Mouse (Mus musculus): ENCODE data around the gene Usp9y. TPM values are rescaled to one million over a fixed set of nuclear protein-coding genes. Genes with fewer than 3 reads are reported as not detected.

The Usp9y gene
- not detected in 2 replicates for polyA plus RNA-seq (2015; fragmentation: Nextera tagmentation; extraction: Ambion mirVana)

DNA sequence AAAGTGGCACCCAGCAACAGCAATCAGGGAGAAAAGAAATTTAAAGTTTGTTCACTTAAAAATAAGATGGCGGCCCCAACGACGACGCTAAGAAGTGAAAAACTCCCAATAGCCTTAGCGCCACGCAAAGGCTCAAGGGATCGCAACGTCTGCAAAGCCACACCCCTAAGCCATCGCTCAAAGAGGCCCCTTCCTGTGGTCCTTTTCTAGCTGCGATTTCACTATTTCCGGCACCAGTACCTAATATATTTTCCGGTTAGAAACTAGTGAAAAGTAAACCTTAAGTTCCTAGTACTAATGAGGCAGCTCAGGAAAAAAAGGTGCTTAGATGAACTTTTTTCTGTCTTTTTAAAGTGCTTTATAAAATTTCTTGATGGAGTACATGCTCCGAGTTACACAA, at the start of gene Usp9y:
Gene Usp9y (minus strand): TSS at position 101 of the 400 bp plus-strand sequence.
- no peak for ATAC-seq
- H3K36me3 ChIP-seq (ENCODE audit: control insufficient read depth, insufficient read depth) = no peaks in the 10 kb centered on the region

DNA sequence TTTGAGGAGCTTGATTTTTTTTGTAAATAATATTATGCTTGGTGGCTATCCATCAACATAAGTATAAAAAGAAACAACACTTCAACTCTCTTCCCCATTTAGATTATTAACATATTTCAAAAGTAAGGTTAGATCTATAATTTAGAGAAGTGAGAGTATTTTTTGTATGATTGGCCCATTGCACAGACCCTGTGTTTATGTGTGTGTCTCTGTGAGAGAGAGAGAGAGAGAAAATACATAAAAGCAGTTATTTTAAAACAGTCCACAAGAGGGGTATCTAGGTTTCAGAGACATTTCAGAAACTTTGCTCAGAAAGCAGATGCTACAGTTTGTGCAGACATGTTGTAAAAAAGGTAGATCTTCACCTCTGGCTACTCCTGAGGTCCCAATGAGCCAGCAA, 165.9 kb downstream of the Usp9y start:
- no peaks in the 10 kb centered on the region for H3K27me3 ChIP-seq (replicated peaks; ENCODE audit: control insufficient read depth, insufficient read depth, low read length)
- ATAC-seq = no peak

More for the DNA sequence above, at the start of gene Usp9y:
- 92% methylated on average over 13 of the region's 13 CpGs for WGBS
- Histone ChIP-seq H3K4me2 (ENCODE audit: low read length) (no peak within 1 kb of the TSS), H3K27me3 (replicated peaks; ENCODE audit: control insufficient read depth, insufficient read depth, low read length) (no peaks in the 10 kb centered on the region), H3K27ac (ENCODE audit: low read length) (no peak within 1 kb of the TSS), H3K9me3 (ENCODE audit: control insufficient read depth, low read length) (no peaks in the 10 kb centered on the region), H3K4me3 (replicated peaks; ENCODE audit: low read length) (no peak within 1 kb of the TSS), H3K4me1 (replicated peaks; ENCODE audit: control insufficient read depth, insufficient read depth, low read length) (no peaks in the 10 kb centered on the region), H3K9ac (replicated peaks; ENCODE audit: low read depth, low read length) (no peak within 1 kb of the TSS)

DNA sequence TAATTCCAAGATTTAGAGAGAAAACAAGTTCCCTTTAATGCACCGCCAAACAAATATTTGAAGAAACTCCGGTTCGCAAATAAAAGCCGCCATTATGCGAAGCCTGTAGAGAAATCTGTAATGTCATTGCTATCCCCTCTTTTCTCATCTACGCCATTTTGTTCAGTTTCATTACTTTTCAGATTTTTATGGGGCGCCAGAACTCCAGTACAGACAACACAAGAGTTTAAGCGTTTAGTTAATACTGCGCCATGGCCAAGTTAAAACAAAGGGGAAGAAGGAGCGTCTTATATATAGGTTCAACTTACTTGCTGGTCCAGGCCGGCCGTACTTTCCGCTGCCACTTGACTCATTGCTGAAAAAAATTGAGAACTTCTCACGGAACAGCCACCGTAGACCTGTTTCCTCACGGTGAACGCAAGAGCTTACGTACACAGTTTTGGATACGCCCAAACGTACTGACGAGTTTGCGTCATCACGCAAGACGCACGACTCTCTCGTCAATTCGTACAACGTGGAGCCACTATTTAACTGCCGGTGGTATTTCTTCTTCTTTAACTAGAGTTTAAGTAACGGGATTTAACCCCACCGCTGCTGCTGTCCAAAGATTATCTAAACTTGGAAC, 173.3 kb downstream of the Usp9y start, which contains the start of gene Ddx3y:
Gene Ddx3y (minus strand): TSS at position 459 of the 625 bp plus-strand sequence.
- H3K36me3 ChIP-seq (ENCODE audit: control insufficient read depth, insufficient read depth) = no peaks in the 10 kb centered on the region
- H3K4me1 ChIP-seq (replicated peaks; ENCODE audit: control insufficient read depth, insufficient read depth, low read length) = no peaks in the 10 kb centered on the region
- H3K9ac ChIP-seq (replicated peaks; ENCODE audit: low read depth, low read length) = peak within 1 kb of the TSS; percentile 39; the same call in 1 of the 2 replicates
- peak; percentile 99 for ATAC-seq
- peak within 1 kb of the TSS; percentile 44 for H3K4me3 ChIP-seq (replicated peaks; ENCODE audit: low read length)
- 1% methylated on average over 29 of the region's 31 CpGs for WGBS
- H3K27ac ChIP-seq (ENCODE audit: low read length) = peak within 1 kb of the TSS; percentile 37; the same call in 1 of the 2 replicates
- H3K9me3 ChIP-seq (ENCODE audit: control insufficient read depth, low read length) = no peaks in the 10 kb centered on the region
- peak within 1 kb of the TSS; percentile 43 for H3K4me2 ChIP-seq (ENCODE audit: low read length)
- no peaks in the 10 kb centered on the region for H3K27me3 ChIP-seq (replicated peaks; ENCODE audit: control insufficient read depth, insufficient read depth, low read length)

More for the DNA sequence above, 165.9 kb downstream of the Usp9y start:
- no peak overlapping the region for H3K27ac ChIP-seq (ENCODE audit: low read length)
- H3K36me3 ChIP-seq (ENCODE audit: control insufficient read depth, insufficient read depth) = no peaks in the 10 kb centered on the region
- H3K9ac ChIP-seq (replicated peaks; ENCODE audit: low read depth, low read length) = no peak overlapping the region
- no peaks in the 10 kb centered on the region for H3K4me1 ChIP-seq (replicated peaks; ENCODE audit: control insufficient read depth, insufficient read depth, low read length)
- H3K9me3 ChIP-seq (ENCODE audit: control insufficient read depth, low read length) = no peaks in the 10 kb centered on the region
- no peak overlapping the region for H3K4me3 ChIP-seq (replicated peaks; ENCODE audit: low read length)
- H3K4me2 ChIP-seq (ENCODE audit: low read length) = no peak overlapping the region

- WGBS = 0% methylated on average over 10 of the region's 12 CpGs
- H3K36me3 ChIP-seq (ENCODE audit: control insufficient read depth, insufficient read depth) = no peaks in the 10 kb centered on the region
- H3K9me3 ChIP-seq (ENCODE audit: control insufficient read depth, low read length) = no peaks in the 10 kb centered on the region
- peak overlapping the region; percentile 39; the same call in 1 of the 2 replicates for H3K9ac ChIP-seq (replicated peaks; ENCODE audit: low read depth, low read length)
- H3K4me3 ChIP-seq (replicated peaks; ENCODE audit: low read length) = peak overlapping the region; percentile 44
- no peak overlapping the region; the same call in 1 of the 2 replicates for H3K27ac ChIP-seq (ENCODE audit: low read length)
- H3K27me3 ChIP-seq (replicated peaks; ENCODE audit: control insufficient read depth, insufficient read depth, low read length) = no peaks in the 10 kb centered on the region
- H3K4me1 ChIP-seq (replicated peaks; ENCODE audit: control insufficient read depth, insufficient read depth, low read length) = no peaks in the 10 kb centered on the region
- H3K4me2 ChIP-seq (ENCODE audit: low read length) = peak overlapping the region; percentile 43
- peak; percentile 60 for ATAC-seq
Observed at GRCm38 (mm10) chrY:1285735-1286134, 173.8 kb downstream of the Usp9y start.

Other genes starting within 250 kb of the Usp9y start
- gene Uty, start 214.0 kb downstream of the Usp9y start, polyA plus RNA-seq (2015; fragmentation: Nextera tagmentation; extraction: Ambion mirVana) = 7.5 and 9.7 TPM in 2 replicates
- gene Ddx3y, start 173.2 kb downstream of the Usp9y start, polyA plus RNA-seq (2015; fragmentation: Nextera tagmentation; extraction: Ambion mirVana) = 15.0 and 24.0 TPM in 2 replicates

Measured in forebrain, embryonic 16.5 days (tissue).